Mouse (Mus musculus): ENCODE results near the gene Npas3. TPM values are rescaled to one million over a fixed set of nuclear protein-coding genes. Genes with fewer than 3 reads are reported as not detected.
A peak's percentile ranks its signal among the peaks of the same experiment; 100 is the strongest.

The Npas3 gene
- polyA plus RNA-seq, 1 experiment from 2014 or later: 25.0 TPM

DNA sequence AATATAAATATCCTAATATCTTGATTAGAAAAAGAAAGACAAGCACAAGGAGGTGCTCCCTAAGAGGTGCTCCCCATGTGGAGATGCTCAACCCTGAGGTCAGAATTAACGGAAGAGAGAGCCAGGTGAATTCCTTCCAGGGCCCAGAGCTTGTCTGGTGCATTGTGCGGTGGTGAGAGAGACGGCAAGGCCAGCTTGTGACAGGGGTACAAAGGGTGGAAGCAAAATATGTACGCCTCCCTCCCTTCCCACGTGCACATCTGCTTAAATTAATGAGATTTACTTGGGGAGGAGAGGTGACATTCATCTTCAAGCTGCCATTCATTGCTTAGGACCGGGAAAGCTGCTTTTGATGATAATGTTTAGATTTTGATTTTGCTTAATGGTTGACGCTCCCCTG is 713.5 kb downstream of the Npas3 start:
- Histone ChIP-seq H3K36me3 (no peaks in the 10 kb centered on the region), H3K9me3 (no peaks in the 10 kb centered on the region), H3K27me3 (no peaks in the 10 kb centered on the region), H3K4me2 (no peak overlapping the region), H3K4me1 (replicated peaks) (peaks cover 20% of the 10 kb centered on the region), H3K4me3 (no peak overlapping the region), H3K27ac (peak overlapping the region; percentile 26), H3K9ac (no peak overlapping the region)
- peak; percentile 49; the same call in 1 of the 2 replicates for ATAC-seq (ENCODE audit: low FRiP score)
- WGBS: 32% methylated on average over 7 of the region's 7 CpGs

DNA sequence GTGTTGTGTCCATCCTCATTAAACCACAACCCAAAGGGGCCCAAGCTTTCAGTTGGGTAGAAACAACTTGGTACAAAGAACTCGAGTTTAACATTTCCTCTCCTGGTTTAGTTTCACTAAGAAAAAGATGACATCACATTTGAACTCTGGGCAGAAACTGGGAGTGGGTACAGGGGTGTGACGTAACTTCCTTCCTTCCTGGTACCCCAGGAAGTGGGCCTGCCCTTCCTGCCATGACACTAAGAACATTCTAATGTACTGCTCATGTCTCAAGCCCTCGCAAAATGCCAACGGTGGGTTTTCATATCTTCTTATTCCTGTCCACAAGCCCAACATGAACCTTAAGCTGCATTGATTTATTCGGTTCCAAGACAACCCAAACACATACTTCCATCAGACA is 715.1 kb downstream of the Npas3 start:
- H3K4me1 ChIP-seq (replicated peaks): peaks cover 20% of the 10 kb centered on the region
- ATAC-seq (ENCODE audit: low FRiP score): no peak
- no peaks in the 10 kb centered on the region for H3K9me3 ChIP-seq
- H3K9ac ChIP-seq: no peak overlapping the region
- H3K27ac ChIP-seq: no peak overlapping the region
- no peaks in the 10 kb centered on the region for H3K27me3 ChIP-seq
- H3K4me3 ChIP-seq: no peak overlapping the region
- no peak overlapping the region for H3K4me2 ChIP-seq
- 89% methylated on average over 5 of the region's 5 CpGs for WGBS
- H3K36me3 ChIP-seq: no peaks in the 10 kb centered on the region

DNA sequence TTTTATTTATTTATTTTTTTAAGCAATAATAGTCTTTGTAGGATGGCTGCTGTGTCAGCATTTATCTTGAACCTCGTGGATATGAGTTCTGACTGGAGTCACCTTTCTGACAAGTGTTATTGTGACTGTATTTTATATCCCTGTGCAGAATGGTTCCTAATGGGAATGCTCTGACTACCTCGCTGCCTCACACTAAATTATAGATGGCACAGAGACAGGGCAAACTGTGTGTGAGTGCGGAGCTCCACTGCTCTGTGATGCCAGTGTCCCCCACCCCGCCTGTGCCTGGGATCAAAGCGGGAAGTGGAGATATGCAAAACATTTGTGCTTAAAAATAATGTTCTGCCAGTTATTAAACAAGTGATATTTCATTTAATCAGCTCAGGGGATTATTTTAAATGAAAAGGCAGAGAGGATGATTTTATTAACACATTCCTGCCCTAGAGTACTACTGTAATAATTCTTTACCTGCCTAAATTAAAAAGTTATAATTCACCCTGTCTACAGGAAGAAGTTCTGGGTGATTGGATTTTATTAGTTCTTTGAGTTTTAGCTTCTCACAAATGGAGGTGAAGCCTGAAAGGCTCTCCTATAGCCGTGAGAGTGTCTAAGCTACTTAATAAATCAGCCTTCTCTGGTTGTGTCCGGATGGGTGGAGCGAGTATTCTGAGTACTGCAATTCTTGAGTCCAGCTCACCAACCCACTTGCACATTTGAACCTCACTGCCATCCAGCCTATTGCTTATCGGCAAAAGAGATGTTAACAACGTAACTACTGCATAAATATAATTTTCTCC is 721.1 kb downstream of the Npas3 start:
- ATAC-seq (ENCODE audit: low FRiP score): no peak
- no peaks in the 10 kb centered on the region for H3K9me3 ChIP-seq
- H3K27ac ChIP-seq: no peak overlapping the region
- H3K9ac ChIP-seq: no peak overlapping the region
- WGBS: 79% methylated on average over 10 of the region's 10 CpGs
- no peak overlapping the region for H3K4me3 ChIP-seq
- H3K4me2 ChIP-seq: no peak overlapping the region
- H3K36me3 ChIP-seq: no peaks in the 10 kb centered on the region
- no peaks in the 10 kb centered on the region for H3K27me3 ChIP-seq
- H3K4me1 ChIP-seq (replicated peaks): peaks cover 14% of the 10 kb centered on the region

DNA sequence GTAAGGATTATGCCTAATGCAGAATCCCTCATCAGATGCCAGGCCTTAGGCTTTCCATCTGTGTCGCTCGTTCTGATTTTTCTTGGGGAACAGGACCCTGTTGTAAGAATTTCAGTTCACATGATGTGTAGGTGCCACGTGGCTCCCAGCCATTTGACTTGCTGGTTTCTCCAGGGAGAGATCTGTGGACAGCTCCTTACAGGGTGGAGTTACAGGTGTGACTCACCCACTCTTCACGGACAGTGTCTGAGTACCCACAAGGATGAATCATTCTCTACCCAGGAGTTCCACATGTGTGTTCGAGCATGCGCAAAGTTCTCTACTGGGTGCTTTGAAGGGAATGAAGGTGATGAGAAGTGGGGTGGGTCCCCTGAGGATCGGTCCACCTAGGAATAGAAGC is 722.2 kb downstream of the Npas3 start:
- Histone ChIP-seq H3K27ac (no peak overlapping the region), H3K4me1 (replicated peaks) (peaks cover 20% of the 10 kb centered on the region), H3K36me3 (no peaks in the 10 kb centered on the region), H3K27me3 (no peaks in the 10 kb centered on the region), H3K4me2 (no peak overlapping the region), H3K9me3 (no peaks in the 10 kb centered on the region), H3K9ac (no peak overlapping the region), H3K4me3 (no peak overlapping the region)
- ATAC-seq (ENCODE audit: low FRiP score): no peak
- 96% methylated on average over 7 of the region's 7 CpGs for WGBS

DNA sequence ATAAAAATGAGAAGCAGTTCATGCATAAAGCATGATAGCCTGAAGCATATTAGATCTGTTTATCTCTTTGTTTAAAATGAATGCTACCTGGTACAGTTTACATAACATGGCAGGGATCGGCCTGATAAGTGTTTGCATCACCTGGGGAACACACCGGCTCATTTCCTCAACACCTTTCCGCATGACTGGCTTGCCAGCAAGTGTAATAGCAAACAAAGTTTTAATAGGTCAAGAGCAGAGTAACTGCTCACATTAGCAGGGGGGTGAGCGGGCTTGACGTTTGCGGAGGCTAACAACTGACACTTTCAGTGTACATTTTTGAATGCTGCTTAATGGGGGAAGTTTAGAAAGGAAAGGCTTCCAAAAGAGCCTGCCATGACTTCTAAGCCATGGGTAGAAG is 724.9 kb downstream of the Npas3 start:
- no peak overlapping the region for H3K4me3 ChIP-seq
- no peaks in the 10 kb centered on the region for H3K36me3 ChIP-seq
- no peak for ATAC-seq (ENCODE audit: low FRiP score)
- WGBS: 69% methylated on average over 6 of the region's 6 CpGs
- H3K27ac ChIP-seq: no peak overlapping the region
- H3K9ac ChIP-seq: no peak overlapping the region
- H3K9me3 ChIP-seq: no peaks in the 10 kb centered on the region
- no peak overlapping the region for H3K4me2 ChIP-seq
- peaks cover 41% of the 10 kb centered on the region for H3K4me1 ChIP-seq (replicated peaks)
- no peaks in the 10 kb centered on the region for H3K27me3 ChIP-seq

DNA sequence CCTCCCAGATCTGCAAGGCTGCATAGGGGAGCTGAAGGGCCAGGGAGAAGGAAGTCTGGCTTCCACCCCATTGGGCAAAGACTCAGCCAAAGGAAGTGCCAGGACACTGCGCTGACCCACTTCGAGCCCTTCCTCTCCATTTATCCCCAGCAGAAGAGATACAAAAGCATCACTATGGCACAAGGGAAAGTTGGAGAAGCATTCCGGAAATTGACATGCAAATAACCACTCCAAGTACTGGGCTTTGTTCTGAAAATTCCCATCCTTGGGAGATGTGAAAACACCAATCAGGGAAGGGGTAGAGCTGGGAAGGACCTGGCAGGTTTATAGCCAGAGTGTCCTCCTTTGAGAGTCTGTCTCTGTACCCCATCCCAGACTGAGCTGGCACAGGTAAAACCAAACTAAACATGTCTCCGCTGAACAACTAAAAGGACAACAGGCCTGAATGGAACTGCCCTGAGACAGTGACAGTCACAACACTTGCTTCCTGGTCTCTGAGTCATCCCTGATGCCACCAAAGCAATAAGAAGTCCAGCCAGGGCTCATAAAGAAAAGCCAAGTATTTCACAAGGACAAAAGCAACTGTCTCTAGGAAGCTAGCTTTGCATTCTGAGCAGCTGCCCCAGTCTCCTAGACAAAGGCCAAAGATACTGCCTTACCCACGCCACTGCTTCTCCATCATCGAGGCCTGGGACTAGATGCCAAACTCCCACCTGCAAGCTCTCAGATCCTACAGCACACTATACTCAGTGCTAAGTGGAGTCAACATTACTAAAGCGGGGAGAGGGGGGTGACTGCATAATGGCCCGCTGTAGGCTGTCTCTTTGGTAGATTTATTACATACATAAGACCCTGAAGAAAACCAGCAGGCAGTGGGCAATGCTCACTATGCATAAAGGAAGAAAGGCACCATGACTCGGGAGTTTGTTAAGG is 733.4 kb downstream of the Npas3 start:
- no peak overlapping the region for H3K4me2 ChIP-seq
- H3K36me3 ChIP-seq: no peaks in the 10 kb centered on the region
- H3K27me3 ChIP-seq: no peaks in the 10 kb centered on the region
- H3K4me3 ChIP-seq: no peak overlapping the region
- peaks cover 30% of the 10 kb centered on the region for H3K4me1 ChIP-seq (replicated peaks)
- 47% methylated on average over 9 of the region's 9 CpGs for WGBS
- H3K27ac ChIP-seq: peak overlapping the region; percentile 66
- no peaks in the 10 kb centered on the region for H3K9me3 ChIP-seq
- H3K9ac ChIP-seq: no peak overlapping the region
- ATAC-seq (ENCODE audit: low FRiP score): peak; percentile 62

DNA sequence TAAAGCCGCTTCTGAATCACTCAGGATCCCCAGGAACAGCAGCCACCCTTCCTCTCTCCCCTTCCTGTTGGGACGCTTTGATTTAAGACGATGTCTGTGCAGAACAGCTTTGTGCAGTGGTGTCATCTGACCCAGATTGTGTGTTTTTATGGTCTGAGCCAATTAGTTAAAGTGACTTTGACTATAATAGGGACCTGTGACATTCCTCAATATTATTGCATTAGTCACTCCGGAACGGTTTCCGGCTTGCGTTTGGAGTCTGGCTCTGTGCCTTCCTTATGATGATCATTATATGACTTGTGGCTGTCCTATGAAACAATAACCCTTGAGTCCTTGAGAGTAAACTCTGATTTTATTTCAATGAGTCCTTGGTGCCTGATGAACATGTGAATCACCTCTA is 735.5 kb downstream of the Npas3 start:
- H3K9ac ChIP-seq: no peak overlapping the region
- H3K9me3 ChIP-seq: no peaks in the 10 kb centered on the region
- H3K27me3 ChIP-seq: no peaks in the 10 kb centered on the region
- peaks cover 24% of the 10 kb centered on the region for H3K4me1 ChIP-seq (replicated peaks)
- H3K27ac ChIP-seq: no peak overlapping the region
- no peak overlapping the region for H3K4me3 ChIP-seq
- ATAC-seq (ENCODE audit: low FRiP score): no peak
- WGBS: 76% methylated on average over 7 of the region's 7 CpGs
- no peaks in the 10 kb centered on the region for H3K36me3 ChIP-seq
- no peak overlapping the region for H3K4me2 ChIP-seq

DNA sequence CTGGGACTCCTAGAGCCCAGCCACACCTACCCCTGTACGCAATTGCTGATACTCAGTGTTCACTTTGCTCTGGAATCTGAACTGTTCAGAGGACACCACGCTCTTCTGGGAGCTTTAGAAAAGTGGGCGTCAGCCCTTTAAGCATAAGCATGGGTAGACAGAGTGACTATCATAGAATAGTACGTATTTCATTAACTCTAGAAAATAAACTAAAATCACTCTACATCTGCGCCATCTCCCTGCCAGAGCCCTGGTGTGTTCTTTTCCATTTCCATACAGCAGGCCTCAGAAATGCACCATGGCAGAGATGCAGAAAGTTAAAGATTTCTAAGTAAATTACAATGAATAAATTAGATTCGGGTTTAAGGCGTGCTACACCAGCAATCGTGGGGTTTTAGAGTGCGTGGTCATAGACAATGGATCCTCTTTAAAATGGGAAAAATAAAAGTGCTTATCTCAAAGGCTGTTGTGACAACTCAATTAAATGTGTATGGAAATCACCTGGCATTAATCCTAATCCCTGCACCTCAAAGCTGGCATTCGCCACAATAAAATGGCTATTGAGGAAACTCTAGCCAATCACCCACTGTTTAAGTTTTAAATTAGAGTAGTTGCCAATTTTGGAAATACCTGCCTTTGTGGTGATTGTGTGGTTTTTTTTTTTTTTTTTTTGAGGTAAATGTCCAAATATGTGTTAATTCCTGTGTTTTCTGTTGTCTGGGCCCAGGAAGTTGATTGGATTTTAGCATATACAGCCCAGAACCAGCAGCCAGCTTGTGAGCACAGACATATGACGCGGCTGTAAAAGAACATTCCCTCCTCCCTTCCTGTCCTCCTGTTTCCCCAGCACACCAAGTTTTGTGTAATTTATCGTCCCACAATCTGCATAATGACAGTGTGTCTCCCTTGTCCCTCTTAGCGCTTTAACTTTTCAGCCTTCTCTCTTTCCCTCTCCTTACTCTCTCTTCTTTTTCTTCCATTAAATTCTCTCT is 737.7 kb downstream of the Npas3 start:
- H3K4me1 ChIP-seq (replicated peaks): peaks cover 27% of the 10 kb centered on the region
- no peak overlapping the region for H3K27ac ChIP-seq
- no peaks in the 10 kb centered on the region for H3K36me3 ChIP-seq
- no peak overlapping the region for H3K4me2 ChIP-seq
- H3K27me3 ChIP-seq: no peaks in the 10 kb centered on the region
- no peak for ATAC-seq (ENCODE audit: low FRiP score)
- 74% methylated on average over 14 of the region's 14 CpGs for WGBS
- H3K9me3 ChIP-seq: no peaks in the 10 kb centered on the region
- H3K4me3 ChIP-seq: no peak overlapping the region
- H3K9ac ChIP-seq: no peak overlapping the region

DNA sequence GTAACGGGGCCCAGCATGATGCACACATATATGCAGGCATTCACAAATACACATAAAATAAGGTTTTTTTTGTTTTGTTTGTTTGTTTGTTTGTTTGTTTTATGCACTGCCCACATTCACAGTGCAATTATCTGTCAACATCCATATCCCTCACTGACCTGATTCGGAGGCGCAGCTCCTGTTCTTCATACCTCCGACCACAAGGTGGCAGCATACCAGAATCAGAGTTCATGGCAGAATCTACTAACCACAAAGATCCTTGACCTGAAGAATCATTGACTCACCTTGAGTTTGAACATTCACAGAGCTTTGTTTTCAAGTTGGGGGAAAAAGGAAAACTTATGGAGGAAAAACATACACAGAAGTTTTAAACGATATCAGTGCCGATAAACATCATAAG is 743.9 kb downstream of the Npas3 start:
- no peak overlapping the region for H3K9ac ChIP-seq
- H3K9me3 ChIP-seq: no peaks in the 10 kb centered on the region
- H3K4me2 ChIP-seq: no peak overlapping the region
- WGBS: 96% methylated on average over 6 of the region's 6 CpGs
- H3K27me3 ChIP-seq: no peaks in the 10 kb centered on the region
- ATAC-seq (ENCODE audit: low FRiP score): no peak
- H3K27ac ChIP-seq: no peak overlapping the region
- H3K36me3 ChIP-seq: no peaks in the 10 kb centered on the region
- no peak overlapping the region for H3K4me3 ChIP-seq
- H3K4me1 ChIP-seq (replicated peaks): peaks cover 15% of the 10 kb centered on the region; the same call in 1 of the 2 replicates

DNA sequence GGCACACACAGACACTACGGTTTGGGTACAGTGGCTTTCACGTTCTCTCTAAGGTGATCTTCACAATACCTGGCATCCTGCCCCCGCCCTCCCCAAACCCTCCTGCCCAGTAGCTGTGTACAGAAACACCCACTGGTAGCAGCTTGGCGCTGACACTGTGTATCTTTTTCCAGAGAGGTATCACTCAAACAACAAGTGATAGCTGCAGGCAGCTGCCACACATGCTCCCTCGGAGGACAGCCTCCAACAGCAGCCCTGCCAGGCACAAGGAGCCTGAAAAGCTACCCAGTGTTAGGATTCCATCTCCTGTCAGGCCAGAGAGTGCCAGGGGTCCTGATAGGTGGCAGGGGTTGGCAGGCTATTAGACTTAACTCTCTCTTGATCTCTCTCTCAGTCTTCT is 747.2 kb downstream of the Npas3 start:
- peaks cover 19% of the 10 kb centered on the region for H3K4me1 ChIP-seq (replicated peaks)
- no peak overlapping the region for H3K27ac ChIP-seq
- 74% methylated on average over 5 of the region's 5 CpGs for WGBS
- no peaks in the 10 kb centered on the region for H3K9me3 ChIP-seq
- H3K4me2 ChIP-seq: no peak overlapping the region
- ATAC-seq (ENCODE audit: low FRiP score): no peak
- H3K36me3 ChIP-seq: no peaks in the 10 kb centered on the region
- no peak overlapping the region for H3K4me3 ChIP-seq
- H3K9ac ChIP-seq: no peak overlapping the region
- H3K27me3 ChIP-seq: no peaks in the 10 kb centered on the region

DNA sequence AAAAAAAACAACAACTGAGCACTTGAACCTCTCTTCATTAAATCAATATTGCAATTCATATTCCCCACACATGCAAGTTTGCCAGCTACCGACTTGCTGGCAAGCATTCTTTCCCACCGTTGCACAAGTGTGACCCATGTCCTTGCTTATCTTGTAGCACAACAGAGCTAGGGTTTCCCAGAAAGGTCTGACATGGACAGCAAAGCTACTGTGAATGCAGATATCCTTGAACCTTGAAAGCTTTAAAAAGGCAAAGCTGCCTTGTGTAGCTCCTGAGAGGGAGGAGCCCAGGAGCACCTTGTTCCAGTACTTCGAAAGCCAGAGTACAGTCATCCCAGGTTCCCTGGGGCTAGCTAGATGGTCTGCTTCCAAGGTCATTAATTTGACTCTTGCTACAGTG is 748.7 kb downstream of the Npas3 start:
- Histone ChIP-seq H3K4me1 (replicated peaks) (peaks cover 19% of the 10 kb centered on the region), H3K27ac (no peak overlapping the region), H3K4me2 (no peak overlapping the region), H3K27me3 (no peaks in the 10 kb centered on the region), H3K9ac (no peak overlapping the region), H3K36me3 (no peaks in the 10 kb centered on the region), H3K4me3 (no peak overlapping the region), H3K9me3 (no peaks in the 10 kb centered on the region)
- 87% methylated on average over 3 of the region's 3 CpGs for WGBS
- ATAC-seq (ENCODE audit: low FRiP score): no peak
